Mouse (Mus musculus): Measurements from ENCODE around the gene Gm45713.
"Not testable (repeated sequence)": the region's sequence is repeated elsewhere in the genome, so short reads cannot be mapped to it uniquely, and the experiment has no call there.

Gene Gm45713

DNA sequence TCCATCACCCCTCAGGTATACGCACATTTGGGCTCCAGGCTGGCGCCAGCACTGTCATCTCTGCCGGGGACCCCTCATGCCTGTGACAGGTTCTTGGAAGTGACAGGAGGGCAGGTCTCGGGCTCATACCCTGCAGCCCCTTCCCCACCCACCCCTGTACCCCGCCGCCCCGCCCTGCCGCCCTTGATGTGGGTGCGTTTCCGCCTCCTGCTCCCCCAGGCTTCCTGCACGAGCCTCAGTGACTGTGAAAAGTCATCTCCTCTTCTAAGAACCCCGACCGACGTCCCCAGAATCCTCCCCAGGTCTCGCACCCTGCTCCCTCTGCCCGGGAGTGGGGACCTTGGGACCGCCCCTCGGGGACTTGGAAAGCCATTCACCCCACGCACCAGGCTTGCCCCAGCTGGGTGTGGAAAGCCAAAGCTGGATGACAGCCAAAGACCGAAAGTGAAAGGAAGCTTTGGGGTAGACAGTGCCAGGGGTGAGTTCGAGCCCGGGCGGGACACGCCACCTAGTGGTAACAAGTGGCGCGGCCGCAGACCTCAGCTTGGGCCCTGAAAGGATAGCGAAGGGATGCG, at the start of gene Gm45713, which contains the start of gene Flt3l:
Gm45713 (minus strand) TSS at position 239 of the 575 bp plus-strand sequence.
Flt3l (minus strand) TSS at position 440 of the 575 bp plus-strand sequence.
- DNase-seq = peak; percentile 93 to 96

DNA sequence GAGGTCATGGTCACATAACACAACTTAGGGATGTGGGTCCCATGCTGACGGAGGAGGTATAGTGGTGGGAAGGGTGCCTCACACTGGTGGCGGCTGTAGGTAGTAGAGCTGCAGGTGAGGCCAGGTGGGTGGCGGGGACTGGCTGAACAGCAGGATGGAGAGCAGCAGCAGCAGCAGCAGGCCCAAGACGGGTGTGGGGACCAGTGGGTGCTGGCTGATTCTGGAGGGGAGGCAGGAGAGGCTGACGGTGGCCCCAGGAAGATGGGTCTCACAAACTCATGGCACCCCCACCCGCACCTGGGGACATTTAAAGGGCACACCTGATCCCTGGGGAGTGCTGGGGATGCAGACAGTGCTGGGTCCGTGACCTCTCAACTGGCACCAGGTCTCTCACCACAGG, 47.6 kb upstream of the Gm45713 start:
- DNase-seq = no peak

DNA sequence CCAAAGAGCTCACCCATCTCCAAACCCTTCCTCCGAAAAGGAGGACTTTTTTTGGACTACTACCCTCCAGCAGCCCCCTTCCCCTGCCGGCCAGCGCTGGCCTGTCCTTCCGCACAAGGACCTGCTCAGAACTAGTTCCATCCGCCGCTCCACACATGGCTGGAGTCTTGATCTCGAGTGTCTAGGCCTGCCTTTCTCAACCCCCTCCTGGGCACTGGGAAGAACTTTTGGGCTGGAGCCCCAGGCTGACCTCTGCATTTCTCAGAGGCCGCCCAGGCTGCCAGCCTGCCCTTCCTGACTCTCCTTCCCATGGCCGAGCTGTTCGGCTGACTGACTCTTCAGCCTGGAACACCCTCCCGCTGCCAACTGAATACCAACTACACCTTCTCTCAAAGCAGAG, 46.6 kb upstream of the Gm45713 start:
- no peak for DNase-seq

DNA sequence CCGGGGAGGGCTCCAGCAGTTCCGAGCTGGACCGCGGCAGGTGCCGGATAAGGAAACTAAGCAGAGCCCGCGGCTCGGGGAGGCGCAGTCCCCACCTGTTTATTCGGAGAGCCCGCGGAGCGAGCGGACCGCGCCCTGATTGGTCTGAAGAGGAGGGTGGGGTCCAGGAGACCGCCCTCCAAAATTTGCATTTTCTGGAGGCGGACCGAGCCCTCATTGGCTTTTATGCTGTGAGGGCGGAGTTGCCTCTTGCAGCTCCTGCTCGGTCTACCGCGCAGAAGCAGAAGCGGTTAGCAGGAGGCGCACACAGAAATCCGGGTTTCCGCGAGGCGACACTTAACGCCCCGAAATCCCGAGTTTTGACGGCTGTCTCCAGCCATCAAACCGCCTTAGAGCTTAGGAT, 46.2 kb upstream of the Gm45713 start:
- peak; percentile 92 to 94 for DNase-seq

DNA sequence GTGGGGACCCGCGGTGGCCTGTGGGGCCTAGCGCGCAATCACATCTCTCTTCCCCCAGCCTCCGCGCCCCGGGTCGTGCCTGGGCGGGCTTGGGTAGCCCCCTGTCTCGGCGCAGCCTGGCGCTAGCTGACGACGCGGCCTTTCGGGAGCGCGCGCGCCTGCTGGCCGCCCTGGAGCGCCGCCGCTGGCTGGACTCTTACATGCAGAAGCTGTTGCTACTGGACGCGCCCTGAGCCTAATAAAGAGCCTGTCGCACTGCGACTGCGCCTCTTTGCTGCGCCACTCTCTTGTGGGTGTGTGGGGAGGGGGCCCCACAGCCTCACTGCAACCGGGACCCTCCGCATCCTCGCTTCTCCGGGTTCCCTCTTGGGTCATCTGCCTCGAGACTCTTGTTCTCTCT, 45.5 kb upstream of the Gm45713 start:
- DNase-seq = no peak

DNA sequence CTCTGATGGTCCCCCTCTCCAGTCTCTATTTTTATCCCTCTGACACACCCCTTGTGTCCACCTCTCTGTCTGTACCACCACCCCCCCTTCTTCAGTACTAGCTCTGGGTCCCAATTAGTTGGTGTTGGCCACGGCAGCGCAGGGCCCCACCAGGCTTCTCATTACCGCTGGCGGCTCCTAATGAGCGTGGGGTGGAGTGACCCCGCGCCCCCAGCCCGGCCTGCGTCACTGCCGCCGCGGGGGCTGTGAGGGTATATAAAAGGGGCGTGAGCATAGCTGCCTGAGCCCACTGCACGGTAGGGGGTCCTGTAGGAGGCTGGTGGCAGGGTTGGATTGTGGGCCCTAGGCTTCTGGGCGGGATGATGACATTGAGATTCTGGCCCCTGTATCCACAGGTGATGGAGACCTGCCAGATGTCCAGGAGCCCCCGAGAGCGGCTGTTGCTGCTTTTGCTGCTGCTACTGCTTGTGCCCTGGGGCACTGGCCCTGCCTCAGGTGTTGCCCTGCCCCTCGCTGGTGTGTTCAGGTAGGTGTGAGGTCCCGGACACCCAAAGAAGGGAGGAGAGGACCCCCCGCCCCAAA, 45.0 kb upstream of the Gm45713 start, which contains the start of gene Pth2:
Pth2 (plus strand) TSS at position 100 of the 582 bp plus-strand sequence.
- no peak for DNase-seq

DNA sequence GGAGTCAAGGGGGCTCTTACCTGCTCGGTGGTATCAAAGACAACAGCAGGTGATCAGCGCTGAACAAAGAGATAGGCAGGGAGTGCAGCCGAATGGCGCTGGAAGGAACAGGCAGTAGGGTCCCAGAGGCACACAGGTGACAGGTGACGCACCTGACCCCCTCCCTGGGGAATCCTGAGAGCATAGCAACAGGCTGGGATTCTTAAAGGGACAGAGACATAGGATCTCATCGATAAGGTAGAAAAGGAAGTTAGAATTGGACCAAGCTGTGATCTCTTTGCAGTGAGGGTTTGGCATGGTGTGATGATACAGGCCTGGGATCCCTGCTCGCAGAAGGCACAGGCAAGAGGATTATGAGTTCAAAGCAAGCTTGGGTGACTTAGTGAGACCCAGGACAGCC, 43.4 kb upstream of the Gm45713 start, which contains the start of gene Gfy:
Gfy (minus strand) TSS at position 101 of the 400 bp plus-strand sequence.
- DNase-seq = no peak

DNA sequence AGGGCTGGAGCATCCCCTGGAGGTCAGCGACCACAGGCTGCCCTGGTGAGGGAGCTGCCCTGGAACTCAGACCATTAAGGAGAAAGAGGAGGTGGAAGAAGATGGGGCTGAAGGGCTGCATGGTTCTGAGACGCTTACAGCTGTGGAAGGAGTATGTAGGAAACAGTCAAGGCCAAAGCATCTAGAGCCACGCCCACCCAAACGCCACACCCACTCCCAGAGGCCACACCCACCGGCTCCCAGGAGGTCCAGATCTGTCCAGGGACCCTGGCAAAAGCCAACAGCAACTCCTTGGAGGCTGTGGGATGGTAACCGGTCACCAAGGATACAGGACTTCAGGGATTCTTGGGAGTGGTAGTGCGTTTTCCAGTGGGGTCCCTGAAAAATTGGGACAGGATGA, 42.5 kb upstream of the Gm45713 start:
- no peak for DNase-seq

DNA sequence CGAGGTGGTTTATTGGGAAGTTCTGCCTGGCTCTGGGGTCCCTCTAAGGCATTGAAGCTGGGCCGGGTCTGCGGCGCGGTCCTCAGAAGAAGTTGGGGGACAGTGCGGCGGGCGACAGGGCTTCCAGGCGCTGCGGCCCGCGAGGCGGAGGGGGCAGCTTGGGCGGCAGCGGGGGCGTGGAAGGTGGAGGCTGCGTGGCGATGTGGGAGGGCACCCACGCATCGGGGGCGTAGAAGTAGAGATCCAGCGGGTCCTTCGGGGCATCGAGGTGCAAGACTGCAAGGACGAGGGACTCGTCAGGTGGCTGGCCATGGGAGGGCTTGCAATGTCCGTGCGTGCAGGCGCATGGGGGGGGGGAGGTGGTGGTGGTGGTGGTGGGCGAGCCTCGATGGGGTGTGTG, 40.3 kb upstream of the Gm45713 start:
- DNase-seq = no peak

DNA sequence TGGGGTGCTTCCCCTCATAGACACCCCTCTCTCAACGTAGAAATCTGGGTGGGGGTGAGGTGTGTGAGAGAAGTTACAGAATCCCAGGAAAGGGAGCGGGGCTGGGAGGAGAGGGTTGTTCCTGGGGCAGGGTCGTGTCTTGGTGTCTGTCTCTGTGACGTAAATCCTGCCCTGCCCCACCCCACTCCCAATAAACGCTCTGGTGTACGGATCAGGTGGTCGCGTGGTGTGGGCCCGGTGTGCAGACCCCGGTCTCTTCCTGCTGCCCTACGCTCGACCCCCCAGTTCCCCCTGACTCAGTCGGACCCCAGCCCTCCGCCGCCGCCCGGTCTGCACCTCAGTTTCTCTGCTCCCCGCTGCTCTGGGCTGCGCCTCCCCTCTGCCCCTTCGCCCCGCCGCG, 39.9 kb upstream of the Gm45713 start:
- DNase-seq = no peak

DNA sequence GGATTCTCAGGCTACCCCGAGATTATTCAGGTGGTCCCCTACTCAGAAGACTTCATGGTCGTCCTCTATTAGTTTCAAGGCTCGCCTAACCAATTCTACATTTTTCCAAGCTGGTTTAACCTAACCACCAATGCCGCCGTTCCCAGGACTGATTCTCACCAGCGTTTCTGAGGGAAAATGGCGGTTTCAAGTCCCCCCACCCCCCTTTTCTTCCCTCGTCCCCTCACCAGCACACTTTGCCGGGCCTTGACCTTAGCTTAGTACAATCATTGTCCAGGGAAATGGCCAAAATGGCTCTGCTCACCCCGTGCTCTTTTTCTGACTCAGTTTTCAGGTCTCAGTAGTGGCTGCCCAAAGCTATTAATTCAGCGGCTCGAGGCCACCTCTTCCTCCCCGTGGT, 39.4 kb upstream of the Gm45713 start:
- no peak for DNase-seq

DNA sequence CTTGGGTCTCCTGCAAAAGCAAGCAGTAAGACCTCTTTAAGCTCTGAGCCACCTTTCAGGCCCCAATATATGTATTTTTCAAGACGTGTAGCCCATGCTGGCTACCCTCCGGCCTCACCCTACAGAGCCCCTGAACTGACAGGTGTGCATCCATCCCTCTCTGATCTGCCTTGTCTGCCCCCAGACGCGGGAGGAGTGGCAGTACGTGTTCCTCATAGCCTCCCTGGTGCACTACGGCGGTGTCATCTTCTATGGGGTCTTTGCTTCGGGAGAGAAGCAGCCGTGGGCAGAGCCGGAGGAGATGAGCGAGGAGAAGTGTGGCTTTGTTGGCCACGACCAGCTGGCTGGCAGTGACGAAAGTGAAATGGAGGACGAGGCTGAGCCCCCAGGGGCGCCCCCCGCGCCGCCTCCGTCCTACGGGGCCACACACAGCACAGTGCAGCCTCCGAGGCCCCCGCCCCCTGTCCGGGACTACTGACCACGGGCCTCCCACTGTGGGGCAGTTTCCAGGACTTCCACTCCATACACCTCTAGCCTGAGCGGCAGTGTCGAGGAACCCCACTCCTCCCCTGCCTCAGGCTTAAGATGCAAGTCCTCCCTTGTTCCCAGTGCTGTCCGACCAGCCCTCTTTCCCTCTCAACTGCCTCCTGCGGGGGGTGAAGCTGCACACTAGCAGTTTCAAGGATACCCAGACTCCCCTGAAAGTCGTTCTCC, 38.7 kb upstream of the Gm45713 start:
- no peak for DNase-seq

DNA sequence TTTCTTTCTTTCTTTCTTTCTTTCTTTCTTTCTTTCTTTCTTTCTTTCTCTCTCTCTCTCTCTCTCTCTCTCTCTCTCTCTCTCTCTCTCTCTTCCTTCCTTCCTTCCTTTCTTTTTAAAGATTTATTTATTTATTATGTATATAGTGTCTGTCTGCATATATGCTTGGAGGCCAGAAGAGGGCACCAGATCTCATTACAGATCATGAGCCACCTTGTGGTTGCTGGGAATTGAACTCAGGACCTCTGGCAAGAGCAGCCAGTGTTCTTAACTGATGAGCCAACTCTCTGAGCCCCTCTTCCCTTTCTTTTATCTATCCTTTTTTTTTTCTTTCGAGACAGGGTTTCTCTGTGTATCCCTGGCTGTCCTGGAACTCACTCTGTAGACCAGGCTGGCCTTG, 37.7 kb upstream of the Gm45713 start:
- not testable (repeated sequence) for DNase-seq

DNA sequence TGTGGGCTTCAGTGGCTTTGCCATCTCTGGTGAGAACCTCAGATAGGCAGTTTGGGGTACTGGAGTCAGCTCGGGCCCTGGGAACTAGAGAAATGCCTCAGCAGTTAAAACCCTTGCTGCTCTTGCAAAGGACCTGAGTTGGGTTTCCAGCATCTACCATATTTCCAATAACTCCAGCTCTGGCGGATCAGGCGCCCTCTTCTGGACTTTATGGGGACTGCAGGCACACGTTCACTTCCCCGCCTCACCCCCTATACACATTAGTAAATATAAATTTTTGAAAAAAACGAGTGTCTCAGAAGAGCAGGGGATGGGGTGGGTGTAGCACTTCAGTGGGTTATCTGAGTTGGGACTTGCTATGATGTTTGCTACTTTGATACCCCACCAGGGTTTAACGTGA, 36.9 kb upstream of the Gm45713 start:
- no peak for DNase-seq

DNA sequence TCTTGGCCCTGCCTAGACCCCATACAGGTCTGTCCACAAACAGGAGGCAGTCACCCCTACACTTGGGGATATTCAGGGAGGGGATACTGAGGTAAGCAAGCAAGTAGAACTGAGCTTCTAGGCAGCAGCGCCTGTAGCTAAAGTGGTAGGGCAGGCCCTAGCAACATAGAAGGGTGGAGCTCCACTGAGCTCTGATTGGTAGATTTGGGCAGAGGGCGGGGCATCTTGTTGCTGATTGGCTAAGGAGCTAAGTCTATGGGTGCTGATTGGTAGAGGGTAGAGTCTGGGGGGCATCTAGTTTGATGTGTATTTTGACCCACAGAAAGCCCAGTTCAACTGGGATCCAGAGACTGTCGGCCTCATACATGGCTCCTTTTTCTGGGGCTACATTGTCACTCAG, 33.5 kb upstream of the Gm45713 start:
- DNase-seq = no peak

DNA sequence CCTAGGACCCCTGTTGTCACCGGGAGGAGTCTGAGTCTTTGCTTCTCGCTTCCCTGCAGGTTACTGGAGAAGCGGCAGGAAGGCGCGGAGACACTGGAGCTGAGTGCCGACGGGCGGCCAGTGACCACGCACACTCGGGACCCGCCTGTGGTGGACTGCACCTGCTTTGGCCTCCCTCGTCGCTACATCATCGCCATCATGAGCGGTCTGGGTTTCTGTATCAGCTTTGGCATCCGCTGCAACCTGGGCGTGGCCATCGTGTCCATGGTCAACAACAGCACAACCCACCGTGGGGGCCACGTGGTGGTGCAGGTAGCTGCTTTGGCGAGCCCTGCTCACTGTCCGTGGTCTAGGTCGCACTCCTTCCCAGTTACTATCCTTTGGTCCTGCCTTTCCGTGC, 32.6 kb upstream of the Gm45713 start:
- DNase-seq = no peak

DNA sequence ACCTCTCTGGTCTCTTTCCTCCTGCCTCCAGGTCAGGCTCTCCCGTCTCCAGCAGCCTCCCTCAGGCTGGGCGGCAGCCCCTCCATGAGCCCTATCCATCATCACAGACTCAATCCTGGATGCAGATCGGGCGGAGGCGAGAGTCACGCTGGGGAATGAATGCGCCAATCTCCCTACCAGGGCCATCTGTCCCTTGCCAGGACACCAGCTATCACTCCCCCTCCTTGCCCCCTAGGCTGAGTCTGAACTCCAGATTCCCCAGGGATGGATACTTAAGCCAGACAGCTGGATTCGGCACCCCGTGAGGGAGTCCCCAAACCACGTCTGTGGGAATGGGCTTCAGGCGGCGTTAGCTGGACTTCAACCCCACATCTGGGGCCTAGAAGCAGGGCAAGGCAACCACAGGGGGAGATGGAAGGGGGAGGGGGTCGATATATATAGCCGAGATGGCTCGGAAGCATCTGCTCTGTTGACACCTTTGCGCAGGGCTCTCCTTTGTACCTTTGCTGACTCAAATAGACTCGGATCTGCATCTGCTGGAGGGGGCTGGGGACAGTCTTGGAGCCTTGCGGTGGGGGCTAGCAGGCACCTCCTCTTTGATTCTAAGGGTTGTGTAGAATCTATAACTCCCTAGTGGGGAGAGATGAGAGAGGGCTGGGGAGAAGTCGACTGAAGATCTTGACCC, 31.9 kb upstream of the Gm45713 start:
- DNase-seq = no peak

DNA sequence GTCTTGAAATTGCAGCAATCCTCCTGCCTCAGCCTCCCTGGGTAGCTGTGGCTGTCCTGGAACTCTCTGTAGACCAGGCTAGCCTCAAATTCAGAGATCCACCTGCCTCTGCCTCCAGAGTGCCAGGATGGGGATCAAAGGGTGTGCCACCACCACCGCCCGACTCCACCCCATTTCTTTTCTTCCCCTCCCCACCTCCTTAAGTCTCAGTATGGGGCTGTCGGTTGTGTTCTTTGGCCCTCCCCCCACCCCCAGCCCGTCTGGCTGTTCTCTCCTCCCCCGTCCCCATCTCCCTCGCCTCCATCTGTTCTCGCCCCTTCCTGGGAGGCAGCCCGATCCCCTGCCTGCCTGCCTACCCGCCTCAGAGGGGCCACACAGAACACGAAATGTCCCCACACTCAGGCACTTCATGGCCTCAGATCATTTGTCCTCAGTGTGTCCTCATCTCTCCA, 30.9 kb upstream of the Gm45713 start:
- no peak for DNase-seq

DNA sequence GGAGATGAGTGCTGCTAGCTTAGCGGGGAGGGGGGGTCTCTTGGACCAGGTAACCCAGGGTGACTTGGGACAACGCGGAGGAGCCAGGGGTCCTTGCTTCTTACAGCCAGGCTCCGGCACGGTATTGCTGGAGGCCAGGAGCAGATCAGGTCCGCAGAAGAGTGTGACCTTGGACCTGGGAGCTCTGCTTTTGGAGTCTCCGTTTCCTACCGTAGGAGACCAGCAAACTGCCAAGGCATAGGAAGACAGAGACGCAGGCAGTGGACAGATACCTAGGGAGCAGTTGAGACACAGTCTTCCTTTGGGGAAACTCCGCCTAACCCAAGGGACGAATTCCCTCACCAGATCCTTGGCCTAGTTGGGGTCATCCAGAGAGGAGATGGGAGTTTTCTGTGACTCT, 29.7 kb upstream of the Gm45713 start:
- DNase-seq = no peak

DNA sequence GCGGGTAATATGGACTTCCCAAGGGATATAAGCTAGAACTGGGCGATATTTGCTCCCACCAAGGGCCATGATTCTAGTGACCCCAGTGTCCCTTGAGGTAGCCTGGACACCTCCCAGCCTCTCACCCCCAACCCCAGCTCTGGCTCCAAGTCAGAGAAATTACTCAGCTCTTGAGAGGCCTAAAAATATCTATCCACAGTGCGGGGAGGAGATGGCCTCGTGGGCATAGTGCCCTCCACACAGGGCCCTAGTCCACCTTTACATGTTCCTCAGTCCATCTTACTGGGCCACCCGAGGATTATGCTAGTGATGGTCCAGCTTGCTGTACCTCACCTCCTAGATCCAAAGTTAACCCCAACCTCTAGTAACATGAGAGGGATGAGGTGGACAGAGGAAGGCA, 28.8 kb upstream of the Gm45713 start:
- no peak for DNase-seq

DNA sequence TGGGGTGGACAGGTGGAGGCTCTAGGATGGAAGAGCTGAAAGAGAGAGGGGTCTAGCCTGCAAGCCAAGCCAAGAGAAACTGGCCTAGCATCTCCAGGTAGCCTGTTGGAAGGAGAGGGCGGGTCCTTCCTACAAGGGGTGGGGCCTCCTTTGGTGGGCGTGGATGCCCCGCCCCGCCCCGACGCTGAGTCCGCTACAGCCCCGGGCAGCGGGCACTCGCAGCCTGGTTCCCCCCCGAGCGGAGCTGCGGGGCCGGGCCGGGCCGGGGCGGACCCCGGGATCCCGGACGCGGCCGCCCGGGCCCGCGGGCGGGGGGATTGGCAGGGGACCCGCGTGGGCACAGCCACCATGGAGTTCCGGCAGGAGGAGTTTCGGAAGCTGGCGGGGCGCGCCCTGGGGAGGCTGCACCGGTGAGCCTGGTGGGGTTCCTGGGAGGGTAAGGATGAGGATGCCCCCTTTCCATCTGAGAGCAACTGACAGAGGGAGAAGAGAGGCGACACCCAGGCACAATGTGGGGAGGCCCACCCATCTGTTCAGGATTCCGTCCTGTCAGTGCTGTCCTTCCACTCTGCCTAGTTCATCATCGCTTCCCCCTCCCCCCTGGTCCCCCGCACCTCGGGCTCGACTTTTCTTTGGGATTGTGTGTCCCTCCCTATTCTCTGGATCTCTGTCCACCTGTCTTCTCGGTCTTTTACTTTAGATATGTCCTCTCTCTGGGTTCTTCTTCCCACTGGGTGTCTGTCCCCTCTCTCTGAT, 27.9 kb upstream of the Gm45713 start, which contains the start of gene Slc17a7:
Slc17a7 (plus strand) TSS at position 215 of the 756 bp plus-strand sequence.
- DNase-seq = peak; percentile 30 to 37

DNA sequence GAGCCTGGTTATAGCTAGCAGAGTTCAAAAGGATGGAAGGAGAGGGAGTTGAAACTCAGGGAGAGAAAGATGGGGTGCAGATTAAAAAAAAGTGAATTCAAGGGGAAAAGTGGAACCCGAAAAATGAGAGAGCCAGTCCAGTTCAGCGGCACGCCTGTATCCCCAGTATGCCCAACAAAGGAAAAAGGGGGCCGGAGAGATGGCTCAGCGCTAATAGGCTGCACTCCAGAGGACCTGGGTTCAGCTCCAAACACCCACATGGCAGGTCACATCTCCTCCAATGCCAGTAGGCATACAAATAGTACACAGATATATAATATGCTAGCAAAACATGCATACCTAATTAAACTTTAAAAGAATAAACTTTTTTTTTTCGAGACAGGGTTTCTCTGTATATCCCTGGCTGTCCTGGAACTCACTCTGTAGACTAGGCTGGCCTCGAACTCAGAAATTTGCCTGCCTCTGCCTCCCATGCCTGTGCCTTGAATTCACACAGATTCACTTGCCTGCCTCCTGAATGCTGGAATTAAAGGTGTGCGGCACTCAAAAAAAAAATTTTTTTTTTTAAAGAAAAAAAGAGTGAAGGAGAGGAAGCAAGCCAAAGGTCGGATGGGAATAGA, 27.1 kb upstream of the Gm45713 start:
- DNase-seq = no peak
